Mouse (Mus musculus) heart, embryonic 13.5 days (tissue): ENCODE results near the gene Ncs1. TPM values are rescaled to one million over a fixed set of nuclear protein-coding genes. Genes with fewer than 3 reads are reported as not detected.

Source experiments
- ATAC-seq: fragments of 200-750 bp; cut with Nextera tagmentation; 2 replicates; pipeline ENCODE4 v1.8.0; 2017; ENCODE audit warnings: moderate TSS enrichment; ENCODE audit not compliant: insufficient number of reproducible peaks, low FRiP score, low TSS enrichment; ENCODE audit errors: extremely low read depth
- H3K27ac ChIP-seq: fragments of 300-500 bp; sonication (generic); replicated peaks from 2 replicates; pipeline ENCODE4 v1.5.1; 2015; ENCODE audit warnings: moderate library complexity, mild to moderate bottlenecking, inconsistent platforms
- H3K27me3 ChIP-seq: fragments of 300-500 bp; sonication (generic); replicated peaks from 2 replicates; pipeline ENCODE4 v1.6.1; 2015; ENCODE audit warnings: mild to moderate bottlenecking, inconsistent platforms
- H3K36me3 ChIP-seq: fragments of 300-500 bp; sonication (generic); 2 replicates; pipeline ENCODE4 v1.6.1; 2015; ENCODE audit warnings: mild to moderate bottlenecking, inconsistent platforms
- H3K4me1 ChIP-seq: fragments of 300-500 bp; sonication (generic); 2 replicates; pipeline ENCODE4 v1.6.1; 2015; ENCODE audit warnings: inconsistent platforms
- H3K4me2 ChIP-seq: fragments of 300-500 bp; sonication (generic); 2 replicates; pipeline ENCODE4 v1.6.1; 2015; ENCODE audit warnings: inconsistent platforms, mild to moderate bottlenecking, moderate library complexity
- H3K4me3 ChIP-seq: fragments of 300-500 bp; sonication (generic); 2 replicates; pipeline ENCODE4 v1.5.1; 2015; ENCODE audit warnings: moderate library complexity, mild to moderate bottlenecking, inconsistent platforms
- H3K9ac ChIP-seq: fragments of 300-500 bp; sonication (generic); 2 replicates; pipeline ENCODE4 v1.6.1; 2015; ENCODE audit warnings: inconsistent platforms, mild to moderate bottlenecking, moderate library complexity
- H3K9me3 ChIP-seq: fragments of 300-500 bp; sonication (generic); 2 replicates; pipeline ENCODE4 v1.6.1; 2016; ENCODE audit warnings: inconsistent platforms
- WGBS: fragments of 180-500 bp; shearing (Covaris S2); methylation state at CpG from one replicate; pipeline ENCODE4 v1.1.7; 2015; ENCODE audit warnings: mixed read lengths; 5-methylcytosine and 5-hydroxymethylcytosine counted together
- polyA plus RNA-seq: library from polyadenylated mRNA; unstranded; fragments of >200 nt; fragmentation: Nextera tagmentation; extraction: Ambion mirVana; gene quantifications from 2 replicates; pipeline ENCODE4 v1.2.1, GENCODE M21; 2015

Gene Ncs1
- polyA plus RNA-seq, 1 experiment from 2014 or later, result 36.3 TPM

GRCm38 (mm10) chr2:31339826-31340225 is 94.2 kb downstream of the Ncs1 start:
- Histone ChIP-seq H3K27ac (no peak overlapping the region), H3K36me3 (no peaks in the 10 kb centered on the region), H3K9ac (no peak overlapping the region), H3K4me1 (peaks cover 54% of the 10 kb centered on the region), H3K27me3 (peaks cover 63% of the 10 kb centered on the region), H3K4me2 (no peak overlapping the region), H3K9me3 (peaks cover 3% of the 10 kb centered on the region; the same call in 1 of the 2 replicates), H3K4me3 (no peak overlapping the region)
- 51% methylated on average over 9 of the region's 9 CpGs for WGBS
- ATAC-seq, result no peak

- Histone ChIP-seq H3K4me3 (no peak overlapping the region), H3K9ac (no peak overlapping the region), H3K36me3 (no peaks in the 10 kb centered on the region), H3K9me3 (peaks cover 4% of the 10 kb centered on the region; the same call in 1 of the 2 replicates), H3K4me2 (peak overlapping the region; percentile 16), H3K27ac (peak overlapping the region; percentile 69), H3K27me3 (peaks cover 73% of the 10 kb centered on the region), H3K4me1 (peaks cover 49% of the 10 kb centered on the region)
- whole genome bisulfite sequencing, result 16% methylated on average over 8 of the region's 8 CpGs
- peak; percentile 28; the same call in 1 of the 2 replicates for ATAC-seq
Measured at GRCm38 (mm10) chr2:31341726-31342535, 96.3 kb downstream of the Ncs1 start.

Other genes starting within 250 kb of the Ncs1 start
- gene Fnbp1, start 103.8 kb upstream of the Ncs1 start, polyA plus RNA-seq, result 17.6 and 18.7 TPM in 2 replicates
- gene Gpr107, start 93.5 kb upstream of the Ncs1 start, polyA plus RNA-seq, result 29.7 and 34.8 TPM in 2 replicates
- 1.1 and 1.2 TPM in 2 replicates for gene Hmcn2, start 68.6 kb downstream of the Ncs1 start, polyA plus RNA-seq
- gene Ass1, start 224.4 kb downstream of the Ncs1 start, polyA plus RNA-seq, result 10.4 and 12.5 TPM in 2 replicates